Comparison of ENCODE assay signal across 27 mouse cellular contexts in genomic region chr9:119048182-119048903, GRCm38 (mm10). TPM values are rescaled to one million over a fixed set of nuclear protein-coding genes. Genes with fewer than 3 reads are reported as not detected.
DNase-seq lines count a peak whose midpoint lies in the region; ATAC-seq and TF ChIP-seq lines count a peak whose summit lies in the region.
"Had no signal": no experiment of that assay in that cellular context is flagged by ENCODE, and none has a peak within 500 bp of the region (broad histone marks: within the 10 kb centered on the region; RNA-seq: fewer than 3 reads in every experiment).

No protein-coding gene starts in this region.

- peaks cover 0 to 7% of the 10 kb centered on the region in 2 experiments; a peak in 2 of 4 replicates for H3K36me3 ChIP-seq in MEL (ENCODE audit: control insufficient read depth in 1 of 2, insufficient read depth in 2 of 2, low read length in 2 of 2)
- peaks cover 8% of the 10 kb centered on the region; the same call in 1 of the 2 replicates for H3K36me3 ChIP-seq in intestine, postnatal 0 days (ENCODE audit: control insufficient read depth, insufficient read depth)
- no peaks in the 10 kb centered on the region for H3K36me3 ChIP-seq in liver, embryonic 16.5 days (ENCODE audit: control insufficient read depth, insufficient read depth)
- no peaks in the 10 kb centered on the region for H3K36me3 ChIP-seq in heart, embryonic 10.5 days
- H3K36me3 ChIP-seq: forebrain, embryonic 12.5 days; G1E; heart, embryonic 12.5 days; hindbrain, embryonic 12.5 days; neural tube, embryonic 13.5 days had no signal

- peak; percentile 41; the same call in 1 of the 2 replicates for ATAC-seq in intestine, postnatal 0 days
- peak; percentile 66 for ATAC-seq in liver, embryonic 16.5 days (ENCODE audit: low read depth)
- ATAC-seq: midbrain, embryonic 16.5 days had no signal

- TF ChIP-seq RAD21 in MEL (IDR thresholded peaks at IDR 0.05; ENCODE audit: low read depth, low read length), result no peak

- DNase-seq in MEL (ENCODE audit: low read depth, low spot score) (peak; percentile 87), NIH3T3 (ENCODE audit: low read depth) (peak; percentile 13)
- no peak for DNase-seq in frontal cortex, postnatal 14 days (ENCODE audit: low spot score in 2 of 2)
- DNase-seq in heart, embryonic 10.5 days (ENCODE audit: low spot score), result no peak
- no peak for DNase-seq in adrenal gland, adult 2 months
- DNase-seq in gastrocnemius, postnatal 10 days, result no peak
- DNase-seq: adrenal gland, postnatal 14 days; B cell, adult 2 months; cerebellum, adult 11-12 months; cerebellum, postnatal 14 days; gastrocnemius, adult 2 months; kidney, adult 2 months; kidney, postnatal 36 days; lung, embryonic 14.5 days; right cerebral cortex, adult 18-20 months; right cerebral cortex, postnatal 4 days; thymus, postnatal 14 days had no signal

- peak in 1 of 2 experiments; percentile 39; a peak in 1 of 4 replicates for TF ChIP-seq POLR2A in MEL (IDR thresholded peaks at IDR 0.05; ENCODE audit: control insufficient read depth in 1 of 2, insufficient read depth in 1 of 2, low read depth in 1 of 2, low read length in 2 of 2, poor library complexity in 1 of 2)

- WGBS in intestine, postnatal 0 days, result 56% methylated on average over 11 of the region's 11 CpGs
- 40% methylated on average over 11 of the region's 11 CpGs for WGBS in liver, embryonic 16.5 days (ENCODE audit: insufficient replicate concordance)
- WGBS in heart, embryonic 10.5 days, result 73% methylated on average over 11 of the region's 11 CpGs

- peaks cover 5 to 11% of the 10 kb centered on the region in 2 experiments for H3K4me1 ChIP-seq in MEL (ENCODE audit: control insufficient read depth in 1 of 2, insufficient read depth in 2 of 2, low read length in 2 of 2)
- peaks cover 8% of the 10 kb centered on the region; the same call in 1 of the 2 replicates for H3K4me1 ChIP-seq in intestine, postnatal 0 days (replicated peaks; ENCODE audit: control insufficient read depth, insufficient read depth, low read length)
- H3K4me1 ChIP-seq in liver, embryonic 16.5 days (ENCODE audit: control insufficient read depth, low read depth, low read length), result peaks cover 20% of the 10 kb centered on the region
- peaks cover 51% of the 10 kb centered on the region for H3K4me1 ChIP-seq in heart, embryonic 10.5 days

- H3K4me2 ChIP-seq in intestine, postnatal 0 days (replicated peaks; ENCODE audit: low read depth), result 0 out of 2 replicates have a peak overlapping the region, but pooled peaks have one; percentile 9
- 0 out of 2 replicates have a peak overlapping the region, but pooled peaks have one; percentile 34 for H3K4me2 ChIP-seq in liver, embryonic 16.5 days (ENCODE audit: low read depth, low read length)
- H3K4me2 ChIP-seq: forebrain, embryonic 12.5 days; heart, embryonic 12.5 days; hindbrain, embryonic 12.5 days; limb, embryonic 12.5 days; lung, embryonic 14.5 days; neural tube, embryonic 13.5 days had no signal

- no peaks in the 10 kb centered on the region for H3K9me3 ChIP-seq in MEL (replicated peaks; ENCODE audit: insufficient read depth, low read length)
- no peaks in the 10 kb centered on the region for H3K9me3 ChIP-seq in intestine, postnatal 0 days (ENCODE audit: control insufficient read depth)
- H3K9me3 ChIP-seq in liver, embryonic 16.5 days (replicated peaks; ENCODE audit: control insufficient read depth, low read length), result no peaks in the 10 kb centered on the region
- H3K9me3 ChIP-seq in heart, embryonic 10.5 days, result no peaks in the 10 kb centered on the region
- H3K9me3 ChIP-seq: forebrain, embryonic 12.5 days; heart, embryonic 12.5 days; hindbrain, embryonic 12.5 days; limb, embryonic 12.5 days; neural tube, embryonic 13.5 days had no signal

- peak in 1 of 2 experiments; percentile 36; a peak in 1 of 4 replicates for TF ChIP-seq EP300 in MEL (IDR thresholded peaks at IDR 0.05; ENCODE audit: low read depth in 1 of 2, low read length in 2 of 2)

- H3K27ac ChIP-seq in MEL (ENCODE audit: control insufficient read depth, low read depth, low read length), result peak overlapping the region; percentile 35
- H3K27ac ChIP-seq in intestine, postnatal 0 days (ENCODE audit: low read depth, low read length), result no peak overlapping the region
- no peak overlapping the region for H3K27ac ChIP-seq in liver, embryonic 16.5 days (ENCODE audit: low read length)
- H3K27ac ChIP-seq in heart, embryonic 10.5 days, result no peak overlapping the region
- H3K27ac ChIP-seq: forebrain, embryonic 12.5 days; gastrocnemius, adult 2 months; hindbrain, embryonic 12.5 days; limb, embryonic 12.5 days; neural tube, embryonic 13.5 days had no signal

- no peak overlapping the region for H3K9ac ChIP-seq in MEL (ENCODE audit: control insufficient read depth, low read depth, low read length, poor library complexity, severe bottlenecking)
- no peak overlapping the region for H3K9ac ChIP-seq in intestine, postnatal 0 days (ENCODE audit: low read depth, low read length)
- H3K9ac ChIP-seq in liver, embryonic 16.5 days (ENCODE audit: low read depth, low read length), result no peak overlapping the region
- H3K9ac ChIP-seq: forebrain, embryonic 12.5 days; heart, embryonic 12.5 days; hindbrain, embryonic 12.5 days; limb, embryonic 12.5 days; lung, embryonic 14.5 days; neural tube, embryonic 13.5 days had no signal

- H3K79me2 ChIP-seq in MEL (ENCODE audit: control insufficient read depth, insufficient read depth, low read length, poor library complexity), result no peaks in the 10 kb centered on the region; the same call in 1 of the 2 replicates

- peak overlapping the region; percentile 15 to 17 for H3K4me3 ChIP-seq in MEL (ENCODE audit: control insufficient read depth in 1 of 2, insufficient read depth in 1 of 2, low read depth in 2 of 2, low read length in 2 of 2)
- no peak overlapping the region for H3K4me3 ChIP-seq in intestine, postnatal 0 days (ENCODE audit: low read depth, low read length)
- no peak overlapping the region for H3K4me3 ChIP-seq in liver, embryonic 16.5 days (ENCODE audit: low read depth, low read length)
- H3K4me3 ChIP-seq in heart, embryonic 10.5 days, result no peak overlapping the region
- H3K4me3 ChIP-seq: forebrain, embryonic 12.5 days; gastrocnemius, adult 2 months; heart, embryonic 12.5 days; hindbrain, embryonic 12.5 days; limb, embryonic 12.5 days; myocyte; neural tube, embryonic 13.5 days had no signal

- TF ChIP-seq CTCF in MEL (IDR thresholded peaks at IDR 0.05 in 2 of 3, conservative IDR thresholded peaks at IDR 0.05 in 1 of 3; ENCODE audit: control insufficient read depth in 1 of 3, insufficient read depth in 1 of 3, low read depth in 2 of 3, low read length in 3 of 3, poor library complexity in 1 of 3, severe bottlenecking in 1 of 3), result no peak
- TF ChIP-seq CTCF in intestine, postnatal 0 days (IDR thresholded peaks at IDR 0.05; ENCODE audit: low read depth), result no peak

- H3K27me3 ChIP-seq in MEL (ENCODE audit: control insufficient read depth in 1 of 2, insufficient read depth in 2 of 2, low read length in 2 of 2), result no peaks in the 10 kb centered on the region
- H3K27me3 ChIP-seq in intestine, postnatal 0 days (replicated peaks; ENCODE audit: control insufficient read depth, insufficient read depth, low read length), result no peaks in the 10 kb centered on the region
- H3K27me3 ChIP-seq in liver, embryonic 16.5 days (ENCODE audit: control insufficient read depth, insufficient read depth, low read depth, low read length), result peaks cover 14% of the 10 kb centered on the region
- peaks cover 7% of the 10 kb centered on the region; the same call in 1 of the 2 replicates for H3K27me3 ChIP-seq in heart, embryonic 10.5 days (ENCODE audit: insufficient read depth, poor library complexity, severe bottlenecking)

TF ChIP-seq in MEL, 35 proteins besides CTCF, POLR2A, EP300 and RAD21 (continues in another document):
- TF ChIP-seq POLR2AphosphoS2 (IDR thresholded peaks at IDR 0.05; ENCODE audit: low read length), result no peak
- 0 out of 2 replicates have a peak, but pooled peaks have one; percentile 33 for TF ChIP-seq ELF1 (IDR thresholded peaks at IDR 0.05; ENCODE audit: low read depth, low read length)
- TF ChIP-seq SIN3A (IDR thresholded peaks at IDR 0.05; ENCODE audit: low read length), result 0 out of 2 replicates have a peak, but pooled peaks have one; percentile 18
- no peak for TF ChIP-seq ZNF384 (IDR thresholded peaks at IDR 0.05; ENCODE audit: low read depth, low read length)

RNA-seq across cellular contexts. Expression of gene Vill, which starts 4.2 kb away (rescaled TPM):
- total RNA-seq in MEL (2012; rRNA removed), result 76.2 and 83.3 TPM in 2 replicates
- polyA plus RNA-seq in MEL (2012; ENCODE audit: insufficient read depth in 1 of 2, insufficient read length in 2 of 2, low read depth in 1 of 2, low replicate concordance in 2 of 2, missing spikeins in 1 of 2), result 100 to 1,000 TPM in 1 of 2 experiments, 10 to 100 TPM in 1; 90.9 to 197 TPM
- polyA plus RNA-seq in intestine, postnatal 0 days (2015; fragmentation: Nextera tagmentation; extraction: Ambion mirVana), result 3.6 and 5.1 TPM in 2 replicates
- polyA plus RNA-seq in liver, embryonic 16.5 days (2015; fragmentation: Nextera tagmentation; extraction: Ambion mirVana), result 10.2 and 11.3 TPM in 2 replicates
- 19.1 and 23.1 TPM in 2 replicates for polyA plus RNA-seq in heart, embryonic 10.5 days (2016; fragmentation: Nextera tagmentation; extraction: Ambion mirVana)
- total RNA-seq in adrenal gland, adult 2 months (2021), result 1 to 10 TPM; 1.5 to 2.0 TPM
- 3.4 and 4.2 TPM in 2 replicates for polyA plus RNA-seq in adrenal gland, adult 2 months (2012; rRNA removed)
- under 1 TPM; 0.52 to 0.81 TPM for total RNA-seq in gastrocnemius, postnatal 10 days (2021)
- total RNA-seq: G1E had no signal
- polyA plus RNA-seq: G1E had no signal

RNA-seq across cellular contexts. Expression of gene Plcd1, which starts 45.0 kb away (rescaled TPM):
- total RNA-seq in MEL (2012; rRNA removed), result not detected in 2 replicates
- under 1 TPM in 1 of 2 experiments, not detected in 1; 0.36 TPM for polyA plus RNA-seq in MEL (2012; ENCODE audit: insufficient read depth in 1 of 2, insufficient read length in 2 of 2, low read depth in 1 of 2, low replicate concordance in 2 of 2, missing spikeins in 1 of 2)
- polyA plus RNA-seq in intestine, postnatal 0 days (2015; fragmentation: Nextera tagmentation; extraction: Ambion mirVana), result 6.3 and 6.5 TPM in 2 replicates
- polyA plus RNA-seq in liver, embryonic 16.5 days (2015; fragmentation: Nextera tagmentation; extraction: Ambion mirVana), result 1.5 and 1.6 TPM in 2 replicates
- polyA plus RNA-seq in heart, embryonic 10.5 days (2016; fragmentation: Nextera tagmentation; extraction: Ambion mirVana), result 18.6 and 19.5 TPM in 2 replicates
- 10 to 100 TPM in 1 of 2 experiments, 1 to 10 TPM in 1; 4.8 to 20.7 TPM for total RNA-seq in adrenal gland, adult 2 months (2021)
- polyA plus RNA-seq in adrenal gland, adult 2 months (2012; rRNA removed), result 16.6 and 17.5 TPM in 2 replicates
- total RNA-seq in gastrocnemius, postnatal 10 days (2021), result 10 to 100 TPM; 12.5 to 17.1 TPM
- total RNA-seq: G1E had no signal
- polyA plus RNA-seq: G1E had no signal

RNA-seq across cellular contexts. Expression of gene Dlec1, which starts 53.9 kb away (rescaled TPM):
- not detected in 2 replicates for total RNA-seq in MEL (2012; rRNA removed)
- under 1 TPM in 1 of 2 experiments, not detected in 1; 0.22 TPM for polyA plus RNA-seq in MEL (2012; ENCODE audit: insufficient read depth in 1 of 2, insufficient read length in 2 of 2, low read depth in 1 of 2, low replicate concordance in 2 of 2, missing spikeins in 1 of 2)
- polyA plus RNA-seq in intestine, postnatal 0 days (2015; fragmentation: Nextera tagmentation; extraction: Ambion mirVana), result 0.05 and 0.07 TPM in 2 replicates
- 0.02 and 0.05 TPM in 2 replicates for polyA plus RNA-seq in liver, embryonic 16.5 days (2015; fragmentation: Nextera tagmentation; extraction: Ambion mirVana)
- 0.87 and 1.2 TPM in 2 replicates for polyA plus RNA-seq in heart, embryonic 10.5 days (2016; fragmentation: Nextera tagmentation; extraction: Ambion mirVana)
- 1 to 10 TPM; 2.0 to 2.2 TPM for total RNA-seq in adrenal gland, adult 2 months (2021)
- 1.1 and 1.5 TPM in 2 replicates for polyA plus RNA-seq in adrenal gland, adult 2 months (2012; rRNA removed)
- under 1 TPM; 0.16 to 0.43 TPM for total RNA-seq in gastrocnemius, postnatal 10 days (2021)
- total RNA-seq: G1E; gastrocnemius, adult 2 months had no signal
- polyA plus RNA-seq: G1E had no signal

Comparison
In these comparisons a context has a peak if more than half of its experiments do, and no peak if none do; other contexts are left out.
1. DNase-seq: peak in MEL (single experiment) and NIH3T3 (single experiment); none in frontal cortex, postnatal 14 days (0 of 2), heart, embryonic 10.5 days (single experiment), adrenal gland, adult 2 months (single experiment) and gastrocnemius, postnatal 10 days (single experiment).
2. H3K4me3 ChIP-seq: peak in MEL (2 of 2); none in intestine, postnatal 0 days (single experiment), liver, embryonic 16.5 days (single experiment) and heart, embryonic 10.5 days (single experiment).